Mouse (Mus musculus) left cerebral cortex, postnatal 25 days (tissue): ENCODE results near the gene Lilr4b. TPM values are rescaled to one million over a fixed set of nuclear protein-coding genes. Genes with fewer than 3 reads are reported as not detected.
"Not testable (repeated sequence)": the region's sequence is repeated elsewhere in the genome, so short reads cannot be mapped to it uniquely, and the experiment has no call there.

Experiments used
- DNase-seq, 2 experiments: peaks; one replicate each; pipeline ENCODE4 v3.0.0; 2022; ENCODE audit warnings: low spot score in 2 of 2, mixed read lengths in 1 of 2
- intact Hi-C: fragments of 180-260 bp; cut with DNase I; formaldehyde crosslinking; loops from one replicate; pipeline ENCODE4 v1.15.1; 2025
- total RNA-seq, 2 experiments: library from RNA; stranded (reverse); gene quantifications; 2 replicates each; pipeline ENCODE4 v1.2.3; 2021

Gene Lilr4b
- under 1 TPM in 1 of 2 experiments, not detected in 1; 0.37 TPM for total RNA-seq

DNA sequence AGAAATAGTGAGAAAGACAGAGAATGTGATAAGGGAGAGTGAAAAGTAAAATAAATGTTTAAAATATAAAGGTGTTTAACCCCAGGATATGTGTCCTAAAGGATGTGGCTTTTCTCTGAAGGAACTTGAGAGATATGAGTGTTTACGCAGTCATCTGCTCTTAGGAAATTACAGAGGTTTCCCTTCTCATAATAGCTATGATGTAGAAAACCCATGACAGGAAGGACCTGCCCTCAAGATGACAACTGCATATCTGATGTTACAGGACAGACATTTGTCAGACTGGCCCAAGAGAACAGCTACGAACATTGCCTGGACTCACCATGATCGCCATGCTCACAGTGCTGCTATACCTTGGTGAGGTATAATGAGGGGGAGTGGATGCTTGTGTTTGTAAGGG, at the start of gene Lilr4b, which contains the start of gene Gm49339:
Gene Lilr4b (plus strand): TSS at position 236 of the 400 bp plus-strand sequence.
Gene Gm49339 (plus strand): TSS at position 216 of the 400 bp plus-strand sequence.
- intact Hi-C loops, DNase-seq: not testable (repeated sequence)

DNA sequence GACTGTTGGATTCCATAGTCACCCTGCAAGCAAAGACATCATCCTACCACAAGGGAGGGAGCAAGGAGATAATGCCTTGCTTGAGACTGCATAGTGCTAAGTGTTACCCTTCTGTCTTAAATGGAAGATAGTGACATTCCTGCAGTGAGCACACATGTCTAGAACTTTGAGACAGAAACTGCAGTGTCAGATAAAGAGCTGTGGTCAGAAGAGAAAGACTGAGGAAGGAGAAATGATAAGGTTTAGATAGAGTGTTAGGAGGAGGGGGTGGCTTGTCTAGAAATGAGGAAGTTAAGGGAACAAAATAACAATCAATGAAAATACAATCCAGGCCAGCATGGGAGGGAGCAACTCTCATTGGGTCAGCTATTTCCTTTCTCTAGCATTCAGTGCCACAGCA, 47.5 kb upstream of the Lilr4b start:
- intact Hi-C loops, result no loop called here
- DNase-seq, result no peak

DNA sequence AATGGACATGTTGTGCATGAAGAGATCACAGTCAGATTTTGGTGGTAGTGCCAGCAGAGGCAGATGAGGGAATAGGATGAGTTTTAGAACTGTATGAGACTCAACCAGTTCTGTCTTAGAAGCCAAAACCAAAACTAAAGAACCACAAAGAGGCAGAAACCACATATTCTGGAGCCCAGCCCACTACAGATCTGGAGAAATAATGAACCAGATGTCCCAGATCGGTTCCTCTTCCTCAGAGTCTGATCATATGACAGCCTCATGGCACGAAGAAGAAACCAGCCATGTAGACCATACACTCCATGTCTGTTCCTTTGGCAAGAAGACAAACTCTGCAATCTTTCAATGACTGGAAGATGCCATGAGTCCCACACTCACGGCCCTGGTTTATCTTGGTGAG, 44.7 kb upstream of the Lilr4b start:
- intact Hi-C loops, result no loop called here
- DNase-seq, result no peak

DNA sequence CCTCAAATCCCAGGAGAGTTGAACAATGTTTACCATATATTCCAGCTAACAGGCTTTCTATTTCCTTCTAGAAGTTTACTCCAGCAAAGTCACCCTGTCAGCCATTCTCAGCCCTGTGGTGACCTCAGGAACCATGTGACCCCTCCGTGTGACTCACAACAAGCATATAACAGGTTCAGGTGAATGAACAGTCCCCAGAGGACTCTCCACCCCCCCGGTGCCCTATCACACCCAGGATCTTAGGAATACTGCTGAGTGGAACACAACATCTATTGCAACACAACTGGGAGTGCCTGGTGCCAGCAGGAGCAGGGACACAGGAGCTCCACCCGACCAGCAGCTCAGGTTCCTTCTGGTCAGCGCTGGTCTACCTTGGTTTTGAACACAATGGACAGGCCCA, 28.8 kb upstream of the Lilr4b start:
- intact Hi-C loops, result no loop called here
- DNase-seq, result no peak

DNA sequence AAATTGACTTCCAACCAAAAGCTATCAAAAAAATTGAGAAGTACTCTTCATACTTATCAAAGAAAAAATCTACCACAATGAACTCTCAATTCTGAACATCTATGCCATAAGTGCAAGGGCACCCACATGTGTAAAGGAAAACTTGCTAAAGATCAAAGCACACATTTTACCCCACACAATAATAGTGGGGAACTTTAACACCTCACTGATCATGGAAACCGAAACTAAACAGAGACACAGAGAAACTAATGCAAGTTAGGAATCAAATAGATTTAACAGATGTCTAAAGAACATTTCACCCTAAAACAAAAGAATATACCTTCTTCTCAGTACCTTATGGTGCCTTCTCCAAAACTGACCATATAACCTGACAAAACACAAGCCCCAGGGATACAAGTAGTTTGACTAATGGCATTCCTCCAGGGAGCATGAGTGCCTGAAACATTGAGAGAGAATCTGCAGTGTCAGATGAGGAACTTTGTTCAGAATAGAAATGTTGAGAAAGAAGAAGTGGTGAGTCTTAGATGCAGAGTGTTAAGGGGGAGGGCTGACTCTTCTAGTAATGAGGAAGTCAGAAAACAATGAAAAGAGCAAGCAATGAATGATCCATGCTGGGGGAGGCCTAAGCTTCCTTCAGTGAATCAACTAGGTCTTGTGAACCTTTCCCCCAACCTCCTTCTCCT, 26.7 kb upstream of the Lilr4b start:
- peak in 1 of 2 experiments; percentile 17 for DNase-seq

DNA sequence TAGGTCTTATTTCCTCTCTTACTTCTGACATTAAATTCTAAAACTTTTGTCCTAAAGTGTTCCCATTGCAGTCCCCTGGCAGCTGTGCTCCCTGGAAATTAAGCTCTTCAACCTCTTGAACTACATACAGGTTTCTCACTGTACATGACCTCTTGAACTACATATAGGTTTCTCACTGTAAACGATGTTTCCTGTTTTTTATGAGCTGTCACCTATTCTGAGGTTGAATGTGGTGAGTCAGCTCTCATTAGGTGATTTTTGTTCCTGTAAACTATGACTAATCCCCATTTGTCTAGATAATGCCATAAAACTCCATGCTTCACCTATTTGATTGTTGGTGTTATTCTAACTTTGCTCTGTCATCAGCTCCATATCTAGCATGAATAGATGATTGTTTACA, 26.1 kb upstream of the Lilr4b start:
- no peak for DNase-seq
- intact Hi-C loops, result no loop called here

More for the DNA sequence above, 26.7 kb upstream of the Lilr4b start:
- intact Hi-C loops, result no loop called here

DNA sequence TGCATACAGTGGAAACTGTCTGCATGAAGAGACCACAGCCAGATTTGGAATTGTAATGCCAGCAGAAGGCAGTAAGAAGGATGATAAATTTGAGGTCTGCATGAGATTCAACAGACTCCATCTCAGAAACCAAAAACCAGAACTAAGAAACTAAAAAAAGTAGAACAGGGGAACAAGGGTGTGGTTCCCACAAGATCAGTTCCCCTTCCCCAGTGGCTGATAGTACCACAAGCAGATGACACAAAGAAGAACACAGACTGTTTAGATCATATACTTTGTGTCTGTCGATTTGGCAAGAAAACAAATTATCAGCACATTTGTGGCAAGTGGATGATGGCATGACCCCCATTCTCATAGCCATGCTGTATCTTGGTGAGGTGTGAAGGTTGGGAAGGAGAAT, 24.7 kb upstream of the Lilr4b start:
- peak in 1 of 2 experiments; percentile 4 for DNase-seq
- intact Hi-C loops, result no loop called here

DNA sequence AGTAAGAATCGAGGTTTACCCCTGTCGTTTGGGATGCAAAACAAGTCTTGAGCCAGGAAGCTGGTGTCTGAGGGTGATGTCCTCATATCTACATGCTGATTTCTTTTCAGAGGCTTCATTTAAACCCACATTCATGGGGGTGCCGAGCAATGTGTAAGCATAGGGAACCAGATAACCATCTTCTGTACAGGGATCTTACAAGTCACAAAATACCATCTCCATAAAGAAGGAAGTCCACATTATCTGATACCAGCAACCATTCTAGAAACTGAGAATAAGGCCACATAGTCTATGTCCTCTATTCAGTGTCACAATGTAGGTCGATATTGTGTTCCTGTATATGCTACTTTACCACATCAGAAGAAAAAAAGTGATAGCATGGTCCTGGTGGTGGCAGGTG, 24.1 kb upstream of the Lilr4b start:
- intact Hi-C loops, result no loop called here
- no peak for DNase-seq

DNA sequence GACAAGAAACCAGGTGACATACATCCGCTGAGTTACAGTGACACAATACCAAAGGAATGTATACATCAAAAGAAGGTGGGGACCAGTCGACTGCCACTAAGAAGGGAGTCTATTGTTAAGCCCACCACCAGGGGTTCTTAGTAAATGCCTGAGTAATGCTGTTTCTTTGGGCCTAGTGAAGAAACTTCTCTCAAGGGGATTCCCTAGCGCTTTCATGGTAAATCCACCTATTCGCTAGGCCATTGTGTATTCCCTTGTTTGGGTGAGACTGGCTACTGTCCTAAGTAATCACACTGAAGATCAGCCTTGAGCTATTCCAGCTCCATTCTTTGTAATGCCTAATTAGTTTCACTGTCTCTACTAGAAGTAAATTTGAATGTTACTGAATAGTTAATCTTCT, 16.6 kb upstream of the Lilr4b start:
- DNase-seq, intact Hi-C loops: not testable (repeated sequence)

DNA sequence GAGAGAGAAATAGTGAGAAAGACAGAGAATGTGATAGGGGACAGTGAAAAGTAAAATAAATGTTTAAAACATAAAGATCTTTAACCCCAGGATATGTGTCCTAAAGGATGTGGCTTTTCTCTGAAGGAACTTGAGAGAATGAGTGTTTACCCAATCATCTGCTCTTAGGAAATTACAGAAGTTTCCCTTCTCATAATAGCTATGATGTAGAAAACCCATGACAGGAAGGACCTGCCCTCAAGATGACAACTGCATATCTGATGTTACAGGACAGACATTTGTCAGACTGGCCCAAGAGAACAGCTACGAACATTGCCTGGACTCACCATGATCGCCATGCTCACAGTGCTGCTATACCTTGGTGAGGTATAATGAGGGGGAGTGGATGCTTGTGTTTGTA, 10.3 kb downstream of the Lilr4b start, which contains the start of gene Lilrb4a:
Gene Lilrb4a (plus strand): TSS at position 266 of the 400 bp plus-strand sequence.
- intact Hi-C loops, DNase-seq: not testable (repeated sequence)

DNA sequence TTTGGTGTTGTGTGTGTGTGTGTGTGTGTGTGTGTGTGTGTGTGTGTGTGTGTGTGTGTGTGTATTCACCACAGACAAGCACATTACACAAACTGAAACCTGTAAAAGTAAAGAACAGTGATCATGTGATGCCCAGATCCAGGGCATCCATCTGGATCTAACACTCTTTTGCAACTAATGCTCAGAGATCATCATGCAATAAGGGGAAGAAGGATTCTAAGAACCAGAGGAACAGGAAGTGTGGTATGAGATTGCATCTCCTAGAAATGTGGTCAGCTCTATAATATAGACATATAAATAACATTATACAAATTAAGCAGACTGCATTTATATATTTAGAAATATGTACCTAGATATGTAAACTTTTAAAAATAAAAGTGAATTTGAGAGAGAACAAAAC, 39.6 kb downstream of the Lilr4b start:
- intact Hi-C loops, result no loop called here
- no peak for DNase-seq

DNA sequence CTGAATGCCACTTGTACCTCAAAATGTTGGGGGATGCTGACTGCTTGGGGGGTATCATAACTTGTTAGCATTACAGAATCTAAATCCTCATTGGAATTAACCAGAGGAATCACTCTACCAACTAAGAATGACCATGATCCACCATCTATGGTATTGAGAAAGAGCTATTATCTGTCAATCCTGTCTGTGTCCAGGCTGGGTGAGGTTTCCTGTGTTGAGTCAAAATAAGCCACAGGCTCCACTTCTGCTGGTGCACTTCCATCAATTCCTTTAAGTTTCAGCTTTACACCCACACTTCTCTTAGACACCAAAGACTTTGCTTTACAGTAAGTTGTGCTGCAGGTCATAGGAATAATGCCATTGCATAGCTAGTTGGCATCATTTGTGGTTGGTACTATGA, 41.0 kb downstream of the Lilr4b start:
- DNase-seq, result no peak
- intact Hi-C loops, result no loop called here

DNA sequence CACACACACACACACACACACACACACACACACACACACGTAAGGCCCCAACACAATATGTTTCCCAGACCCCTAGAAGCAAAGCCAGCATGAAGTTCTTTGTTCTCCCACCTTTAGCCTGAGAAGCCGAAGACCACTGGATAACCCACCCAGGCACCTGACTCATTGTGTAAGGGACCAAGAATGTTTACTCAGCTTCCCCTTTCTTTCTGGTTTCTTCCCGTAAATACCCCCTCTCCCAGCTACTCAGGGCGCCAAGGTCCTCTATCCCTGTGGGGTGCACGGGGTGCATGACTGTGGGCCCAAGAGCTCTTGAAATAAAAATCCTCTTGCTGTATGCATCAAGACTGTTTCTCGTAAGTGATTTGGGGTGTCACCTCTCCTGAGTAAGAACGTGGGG, 45.7 kb downstream of the Lilr4b start:
- DNase-seq, result no peak
- intact Hi-C loops, result no loop called here

DNA sequence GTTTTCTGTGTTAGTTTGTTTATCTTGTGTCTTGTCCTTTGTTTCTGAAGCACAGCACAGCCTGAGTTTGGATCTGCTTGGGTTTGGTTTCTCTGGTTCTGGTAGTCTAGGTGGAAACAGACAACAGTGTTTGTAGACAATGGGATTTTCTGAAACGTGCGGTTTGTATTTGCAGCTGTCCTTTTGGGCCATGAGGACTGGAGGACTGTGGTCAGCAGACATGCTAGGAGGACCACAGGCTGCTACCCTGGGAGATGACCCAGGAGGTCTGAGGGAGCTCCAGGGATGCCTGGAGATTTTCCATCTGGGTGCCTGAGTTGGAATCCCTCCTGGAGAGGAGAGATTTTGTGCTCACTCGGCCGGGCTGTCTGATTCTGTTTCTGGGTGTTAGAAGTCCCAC, 46.2 kb downstream of the Lilr4b start:
- no peak for DNase-seq
- intact Hi-C loops, result no loop called here

DNA sequence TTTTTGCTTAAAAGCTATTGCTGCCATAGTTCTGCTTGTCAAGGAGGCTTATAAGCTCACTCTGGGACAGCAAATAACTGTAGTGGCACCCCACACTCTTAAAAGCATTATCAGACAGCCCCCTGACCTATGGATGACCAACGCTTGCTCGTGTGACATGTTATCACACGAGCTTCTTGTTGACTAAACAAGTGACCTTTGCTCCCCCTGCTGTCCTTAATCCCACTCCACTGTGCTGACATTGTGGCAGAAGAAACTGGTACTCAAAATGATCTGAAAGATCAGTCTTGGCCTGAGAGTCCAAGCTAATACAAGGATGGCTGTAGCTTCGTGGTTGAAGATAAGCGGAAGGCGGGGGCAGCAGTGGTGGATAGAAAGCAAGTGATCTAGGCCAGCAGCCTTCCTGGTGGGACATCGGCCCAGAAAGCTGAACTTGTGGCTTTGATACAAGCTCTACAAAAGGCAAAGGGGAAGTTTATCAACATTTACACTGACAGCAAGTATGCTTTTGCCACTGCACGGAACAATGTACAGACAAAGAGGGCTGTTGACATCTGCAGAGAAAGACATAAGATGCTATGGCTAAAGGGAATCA, 48.5 kb downstream of the Lilr4b start:
- intact Hi-C loops, result no loop called here

DNA sequence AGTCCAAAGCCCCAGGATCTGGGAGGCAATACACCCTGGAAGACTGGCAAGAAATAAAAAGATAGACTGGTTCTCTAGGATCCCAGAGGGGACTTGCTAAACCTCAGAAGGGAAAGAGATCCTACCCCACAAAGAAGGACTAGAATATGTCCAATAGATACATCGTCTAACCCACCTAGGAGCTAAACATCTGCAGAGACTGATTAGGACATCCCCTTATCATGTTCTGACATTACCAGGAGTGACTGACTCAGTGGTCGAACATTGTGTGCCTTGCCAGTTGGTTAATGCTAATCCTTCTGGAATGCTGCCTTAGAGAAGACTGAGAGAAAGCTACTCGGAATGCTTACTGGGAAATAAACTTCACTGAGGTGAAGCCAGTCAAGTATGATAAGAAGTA, 49.1 kb downstream of the Lilr4b start:
- DNase-seq, result no peak
- intact Hi-C loops, result no loop called here

More for the DNA sequence above, 48.5 kb downstream of the Lilr4b start:
- DNase-seq, result no peak

DNA sequence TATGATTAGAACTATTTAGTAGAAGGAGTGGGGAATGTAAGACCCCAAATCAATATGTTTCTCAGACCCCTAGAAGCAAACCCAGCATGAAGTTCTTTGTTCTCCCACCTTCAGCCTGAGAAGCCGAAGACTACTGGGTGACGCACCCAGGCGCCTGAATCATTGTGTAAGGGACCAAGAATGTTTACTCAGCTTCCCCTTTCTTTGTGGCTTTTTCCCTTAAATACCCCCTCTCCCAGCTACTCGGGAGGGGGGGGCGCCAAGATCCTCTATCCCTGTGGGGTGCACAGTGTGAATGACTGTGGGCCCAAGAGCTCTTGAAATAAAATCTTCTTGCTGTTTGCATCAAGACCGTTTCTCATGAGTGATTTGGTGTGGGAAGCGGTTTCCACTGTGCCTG, 50.4 kb downstream of the Lilr4b start:
- no peak for DNase-seq
- intact Hi-C loops, result no loop called here
